Mouse (Mus musculus): Measurements from ENCODE around the gene Hat1.

DNA sequence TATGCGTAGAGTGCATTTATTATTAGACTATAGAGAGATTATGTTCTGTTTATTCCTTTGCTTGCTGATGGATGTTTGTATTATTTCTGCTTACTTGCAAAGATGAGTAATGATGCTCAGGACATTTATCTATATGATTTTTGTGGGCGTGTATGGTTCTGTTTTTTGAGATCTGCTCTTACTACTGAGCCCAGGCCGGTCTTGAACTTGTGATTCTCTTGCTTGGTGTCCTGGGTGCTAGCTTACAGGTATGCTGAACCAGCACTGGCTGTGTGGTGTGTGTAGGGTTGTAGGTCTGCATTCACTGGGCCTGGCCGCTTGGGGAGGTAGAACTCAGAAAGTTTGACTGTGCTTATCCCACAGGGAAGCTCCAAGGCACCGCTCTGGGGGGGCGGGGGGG lies 72.4 kb downstream of the Hat1 start:
- TF ChIP-seq CTCF (IDR thresholded peaks at IDR 0.05; ENCODE audit: borderline replicate concordance, control insufficient read depth, extremely low read depth, insufficient read depth, low read length, poor library complexity) (no peak), POLR2A (IDR thresholded peaks at IDR 0.05; ENCODE audit: control insufficient read depth, extremely low read depth, insufficient read depth, low read length, poor library complexity) (no peak)
